Mouse (Mus musculus): ENCODE results near the gene Opa1.

The Opa1 gene

GRCm38 (mm10) chr16:29656901-29657300, 77.8 kb downstream of the Opa1 start:
- DNase-seq = peak; percentile 73

GRCm38 (mm10) chr16:29657650-29658548, 78.8 kb downstream of the Opa1 start:
- DNase-seq = peak; percentile 75

- peak; percentile 52 for DNase-seq
Measured at GRCm38 (mm10) chr16:29659101-29659810, 80.1 kb downstream of the Opa1 start.

- DNase-seq = peak; percentile 35
Measured at GRCm38 (mm10) chr16:29663042-29663758, 84.1 kb downstream of the Opa1 start.

- no peak for DNase-seq
Measured at GRCm38 (mm10) chr16:29664392-29664791, 85.3 kb downstream of the Opa1 start.

- peak; percentile 78 for DNase-seq
Measured at GRCm38 (mm10) chr16:29666991-29667701, 88.0 kb downstream of the Opa1 start.

GRCm38 (mm10) chr16:29667702-29668061, 88.5 kb downstream of the Opa1 start:
- peak; percentile 80 for DNase-seq

- peak; percentile 70 for DNase-seq
Measured at GRCm38 (mm10) chr16:29668451-29668850, 89.3 kb downstream of the Opa1 start.

GRCm38 (mm10) chr16:29670806-29671205, 91.7 kb downstream of the Opa1 start:
- peak; percentile 66 for DNase-seq

GRCm38 (mm10) chr16:29673230-29673629, 94.1 kb downstream of the Opa1 start:
- DNase-seq = peak; percentile 61

- DNase-seq = peak; percentile 84
Measured at GRCm38 (mm10) chr16:29679607-29680006, 100.5 kb downstream of the Opa1 start.

GRCm38 (mm10) chr16:29680548-29681175, 101.5 kb downstream of the Opa1 start:
- peak; percentile 80 for DNase-seq

- peak; percentile 82 for DNase-seq
Measured at GRCm38 (mm10) chr16:29682555-29683431, 103.7 kb downstream of the Opa1 start.

- peak; percentile 95 for DNase-seq
Measured at GRCm38 (mm10) chr16:29683563-29683962, 104.4 kb downstream of the Opa1 start.

GRCm38 (mm10) chr16:29684111-29684510, 105.0 kb downstream of the Opa1 start:
- DNase-seq = peak; percentile 82

GRCm38 (mm10) chr16:29684641-29685040, 105.5 kb downstream of the Opa1 start:
- peak; percentile 70 for DNase-seq

- peak; percentile 80 for DNase-seq
Measured at GRCm38 (mm10) chr16:29686141-29686540, 107.0 kb downstream of the Opa1 start.

- peak; percentile 64 for DNase-seq
Measured at GRCm38 (mm10) chr16:29687987-29688885, 109.1 kb downstream of the Opa1 start.

GRCm38 (mm10) chr16:29689187-29689819, 110.2 kb downstream of the Opa1 start:
- peak; percentile 66 for DNase-seq
